Mouse (Mus musculus) neural tube, embryonic 13.5 days (tissue): ENCODE data around the gene Neu1. TPM values are rescaled to one million over a fixed set of nuclear protein-coding genes. Genes with fewer than 3 reads are reported as not detected.

Experiments used
- ATAC-seq: fragments of 200-750 bp; cut with Nextera tagmentation; 2 replicates; pipeline ENCODE4 v1.8.0; 2017; ENCODE audit warnings: low read depth, mild to moderate bottlenecking, moderate TSS enrichment, moderate library complexity
- H3K27ac ChIP-seq: fragments of 300-500 bp; sonication (generic); replicated peaks from 2 replicates; pipeline ENCODE4 v1.5.1; 2015; ENCODE audit warnings: moderate library complexity, mild to moderate bottlenecking, inconsistent platforms
- H3K27me3 ChIP-seq: fragments of 300-500 bp; sonication (generic); 2 replicates; pipeline ENCODE4 v1.6.1; 2015; ENCODE audit warnings: mild to moderate bottlenecking, inconsistent platforms
- H3K36me3 ChIP-seq: fragments of 300-500 bp; sonication (generic); 2 replicates; pipeline ENCODE4 v1.6.1; 2015; ENCODE audit warnings: mild to moderate bottlenecking, inconsistent platforms
- H3K4me1 ChIP-seq: fragments of 300-500 bp; sonication (generic); replicated peaks from 2 replicates; pipeline ENCODE4 v1.6.1; 2015; ENCODE audit warnings: inconsistent platforms
- H3K4me2 ChIP-seq: fragments of 300-500 bp; sonication (generic); 2 replicates; pipeline ENCODE4 v1.6.1; 2015; ENCODE audit warnings: inconsistent platforms, mild to moderate bottlenecking, moderate library complexity
- H3K4me3 ChIP-seq: fragments of 300-500 bp; sonication (generic); 2 replicates; pipeline ENCODE4 v1.5.1; 2015; ENCODE audit warnings: mild to moderate bottlenecking, inconsistent platforms
- H3K9ac ChIP-seq: fragments of 300-500 bp; sonication (generic); 2 replicates; pipeline ENCODE4 v1.6.1; 2015; ENCODE audit warnings: moderate library complexity, mild to moderate bottlenecking, inconsistent platforms
- H3K9me3 ChIP-seq: fragments of 300-500 bp; sonication (generic); 2 replicates; pipeline ENCODE4 v1.6.1; 2016; ENCODE audit warnings: inconsistent platforms
- WGBS: fragments of 180-500 bp; shearing (Covaris S2); methylation state at CpG from one replicate; pipeline ENCODE4 v1.1.7; 2015; 5-methylcytosine and 5-hydroxymethylcytosine counted together
- polyA plus RNA-seq: library from polyadenylated mRNA; unstranded; fragments of >200 nt; fragmentation: Nextera tagmentation; extraction: Ambion mirVana; gene quantifications from 2 replicates; pipeline ENCODE4 v1.2.1, GENCODE M21; 2015

Neu1 gene
- 30.2 and 30.6 TPM in 2 replicates for polyA plus RNA-seq

DNA sequence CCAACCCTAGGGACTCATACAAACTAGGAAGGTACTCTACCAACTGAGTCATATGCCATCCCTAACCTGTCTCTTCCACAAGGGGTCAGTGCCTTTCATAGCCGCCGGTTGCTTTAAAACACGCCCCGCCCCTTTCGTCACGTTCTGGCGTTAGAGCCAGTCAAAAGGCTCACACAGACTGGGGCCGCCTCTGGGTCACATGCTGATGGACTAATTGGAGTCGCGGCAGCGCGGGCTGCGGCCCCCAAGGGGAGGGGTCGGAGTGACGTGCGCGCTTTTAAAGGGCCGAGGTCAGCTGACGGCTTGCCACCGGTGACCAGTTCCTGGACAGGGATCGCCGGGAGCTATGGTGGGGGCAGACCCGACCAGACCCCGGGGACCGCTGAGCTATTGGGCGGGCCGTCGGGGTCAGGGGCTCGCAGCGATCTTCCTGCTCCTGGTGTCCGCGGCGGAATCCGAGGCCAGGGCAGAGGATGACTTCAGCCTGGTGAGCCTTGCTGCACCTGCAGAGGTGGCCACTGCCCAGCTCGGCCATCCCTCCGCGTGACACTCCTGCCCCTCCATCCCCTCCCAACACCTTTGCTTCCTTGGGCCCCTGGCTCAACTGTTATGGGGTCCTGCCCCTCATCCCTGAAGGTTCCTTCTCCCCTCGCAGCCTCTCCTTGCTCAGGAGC is at the start of gene Neu1:
Gene Neu1, plus strand, starts transcription at position 193 of the 674 bp plus-strand sequence.
- Histone ChIP-seq H3K4me3 (peak within 1 kb of the TSS; percentile 68), H3K36me3 (peaks cover 20% of the 10 kb centered on the region), H3K4me1 (peaks cover 12% of the 10 kb centered on the region), H3K27ac (peak within 1 kb of the TSS; percentile 71), H3K27me3 (no peaks in the 10 kb centered on the region), H3K9ac (peak within 1 kb of the TSS; percentile 84), H3K9me3 (no peaks in the 10 kb centered on the region), H3K4me2 (peak within 1 kb of the TSS; percentile 92)
- peak; percentile 97 for ATAC-seq
- under 1% methylated on average over 36 of the region's 38 CpGs for WGBS

DNA sequence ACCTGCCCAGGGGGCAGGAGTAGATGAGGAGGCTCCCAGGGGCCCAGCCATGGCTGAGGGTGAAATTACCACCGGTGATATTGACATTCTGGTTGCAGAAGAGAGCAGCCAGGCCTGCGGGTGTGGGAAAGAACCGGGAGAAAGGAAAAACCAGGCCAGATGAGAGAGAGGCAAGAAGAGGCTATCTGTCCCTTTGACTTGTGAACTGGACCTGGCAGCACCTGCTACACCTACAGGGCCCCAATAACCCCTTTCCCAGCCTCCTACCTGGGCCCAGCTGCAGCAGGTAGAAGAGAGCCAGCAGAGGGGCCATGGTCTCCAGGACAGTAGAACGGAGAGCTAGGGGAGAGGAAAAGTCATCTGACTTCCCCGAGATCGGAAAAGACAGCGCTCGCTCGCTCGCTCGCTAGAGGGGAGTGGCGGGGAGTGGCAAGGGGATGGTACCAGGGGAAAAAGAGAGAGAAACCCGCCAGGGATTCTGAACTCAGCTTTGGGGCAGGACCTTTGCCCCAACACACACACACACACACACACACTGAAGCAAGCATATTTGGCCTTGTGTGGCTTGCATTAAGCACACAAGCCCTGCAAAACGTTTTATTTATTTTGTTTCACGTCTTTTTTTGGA is 49.3 kb upstream of the Neu1 start, which contains the start of gene Gm20547:
Gene Gm20547, minus strand, starts transcription at position 360 of the 628 bp plus-strand sequence.
- H3K9ac ChIP-seq: peak within 1 kb of the TSS; percentile 45; the same call in 1 of the 2 replicates
- H3K27ac ChIP-seq: no peak within 1 kb of the TSS
- H3K36me3 ChIP-seq: no peaks in the 10 kb centered on the region
- WGBS: 9% methylated on average over 15 of the region's 15 CpGs
- no peak for ATAC-seq
- H3K27me3 ChIP-seq: peaks cover 12% of the 10 kb centered on the region
- H3K4me1 ChIP-seq: no peaks in the 10 kb centered on the region
- H3K4me3 ChIP-seq: no peak within 1 kb of the TSS
- no peaks in the 10 kb centered on the region for H3K9me3 ChIP-seq
- peak within 1 kb of the TSS; percentile 22; the same call in 1 of the 2 replicates for H3K4me2 ChIP-seq

DNA sequence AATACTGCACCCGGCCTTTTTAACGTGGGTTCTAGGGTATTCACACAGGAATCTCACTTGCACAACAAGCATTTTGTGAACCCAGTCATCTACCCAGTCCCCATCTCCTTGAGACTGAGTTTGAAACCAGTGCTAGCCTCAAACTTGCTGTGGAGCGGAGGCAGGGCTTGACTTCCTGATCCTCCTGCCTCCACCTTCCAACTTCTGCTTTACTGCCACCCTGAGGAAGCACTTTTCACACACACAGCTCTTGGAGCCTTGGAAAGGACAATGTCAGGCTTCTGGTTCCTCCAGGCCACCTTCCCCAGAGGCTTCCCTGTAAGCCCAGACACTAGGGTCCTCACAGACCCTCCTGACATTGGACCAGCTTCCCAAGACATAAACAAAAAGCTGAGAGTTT is 47.7 kb upstream of the Neu1 start:
- no peak overlapping the region for H3K4me3 ChIP-seq
- H3K4me1 ChIP-seq: no peaks in the 10 kb centered on the region
- WGBS: 68% methylated on average over 3 of the region's 3 CpGs
- H3K9ac ChIP-seq: no peak overlapping the region
- no peak for ATAC-seq
- no peak overlapping the region for H3K27ac ChIP-seq
- H3K27me3 ChIP-seq: peaks cover 12% of the 10 kb centered on the region
- H3K9me3 ChIP-seq: no peaks in the 10 kb centered on the region
- no peaks in the 10 kb centered on the region for H3K36me3 ChIP-seq
- no peak overlapping the region for H3K4me2 ChIP-seq

DNA sequence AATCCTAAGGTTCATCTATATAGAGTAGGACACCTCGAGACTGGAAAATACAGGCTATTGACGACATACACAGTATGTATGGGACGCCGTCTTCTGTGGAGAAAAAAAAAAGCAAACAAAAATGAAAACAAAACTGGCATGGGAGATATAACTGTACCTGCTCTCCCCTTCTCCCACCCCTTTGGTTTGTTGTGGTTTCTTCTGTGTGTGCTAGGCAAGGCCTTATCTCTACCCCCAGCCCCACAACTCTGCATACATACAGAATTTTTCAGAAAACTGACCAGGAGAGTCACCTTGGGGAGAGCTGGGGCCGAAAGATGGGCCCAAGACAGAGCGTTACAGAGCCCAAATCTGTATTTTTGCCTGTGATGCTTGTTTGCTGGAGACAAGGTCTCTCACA is 46.3 kb upstream of the Neu1 start:
- H3K36me3 ChIP-seq: no peaks in the 10 kb centered on the region
- no peak overlapping the region for H3K27ac ChIP-seq
- 86% methylated on average over 6 of the region's 6 CpGs for WGBS
- H3K9ac ChIP-seq: no peak overlapping the region
- H3K9me3 ChIP-seq: no peaks in the 10 kb centered on the region
- H3K27me3 ChIP-seq: peaks cover 12% of the 10 kb centered on the region
- no peak overlapping the region for H3K4me3 ChIP-seq
- no peaks in the 10 kb centered on the region for H3K4me1 ChIP-seq
- H3K4me2 ChIP-seq: no peak overlapping the region
- ATAC-seq: no peak

DNA sequence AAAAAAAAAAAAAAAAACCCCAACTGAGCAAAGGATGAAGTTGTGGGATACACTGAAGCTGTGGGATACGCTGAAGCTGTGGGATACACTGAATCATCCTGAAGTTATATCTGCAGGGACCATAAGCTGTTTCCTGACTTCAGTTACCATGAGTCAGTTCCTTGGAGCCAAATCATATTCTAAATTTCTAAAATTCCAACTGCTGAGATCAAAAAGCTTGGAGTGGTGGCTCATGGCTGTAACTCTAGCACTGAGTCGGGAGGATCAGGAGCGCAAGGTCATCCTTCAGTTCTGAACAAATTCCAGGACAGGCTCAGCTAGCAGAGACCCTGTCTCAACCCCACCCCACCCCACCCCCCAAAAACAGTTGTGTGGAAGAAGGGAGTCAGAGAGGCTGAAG is 45.4 kb upstream of the Neu1 start:
- WGBS: 90% methylated on average over 3 of the region's 3 CpGs
- Histone ChIP-seq H3K9ac (no peak overlapping the region), H3K9me3 (no peaks in the 10 kb centered on the region), H3K4me2 (no peak overlapping the region), H3K4me3 (no peak overlapping the region), H3K36me3 (no peaks in the 10 kb centered on the region), H3K27ac (no peak overlapping the region), H3K4me1 (no peaks in the 10 kb centered on the region), H3K27me3 (peaks cover 12% of the 10 kb centered on the region)
- no peak for ATAC-seq

DNA sequence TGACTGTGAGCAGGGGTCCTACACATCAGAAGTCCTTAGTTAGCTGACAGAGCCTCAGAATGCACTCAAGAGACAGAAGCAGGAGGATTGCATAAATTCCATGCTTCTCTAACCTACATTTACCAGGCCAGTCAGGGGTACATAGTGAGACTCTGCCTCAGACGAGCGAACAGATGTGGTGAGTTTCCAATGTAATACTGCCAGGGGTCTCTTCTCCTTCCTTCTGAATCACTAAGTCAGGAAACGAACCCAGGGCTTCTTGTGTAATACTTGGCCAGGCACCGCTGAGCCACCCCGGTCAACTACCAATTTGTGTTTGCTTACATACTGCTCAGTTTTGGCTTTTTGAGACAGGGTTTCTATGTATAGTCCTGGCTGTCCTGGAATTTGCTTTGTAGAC is 43.1 kb upstream of the Neu1 start:
- no peaks in the 10 kb centered on the region for H3K36me3 ChIP-seq
- ATAC-seq: no peak
- H3K4me1 ChIP-seq: no peaks in the 10 kb centered on the region
- no peak overlapping the region for H3K9ac ChIP-seq
- H3K27me3 ChIP-seq: no peaks in the 10 kb centered on the region
- H3K27ac ChIP-seq: no peak overlapping the region
- WGBS: 88% methylated on average over 5 of the region's 5 CpGs
- H3K4me3 ChIP-seq: no peak overlapping the region
- H3K9me3 ChIP-seq: no peaks in the 10 kb centered on the region
- no peak overlapping the region for H3K4me2 ChIP-seq

DNA sequence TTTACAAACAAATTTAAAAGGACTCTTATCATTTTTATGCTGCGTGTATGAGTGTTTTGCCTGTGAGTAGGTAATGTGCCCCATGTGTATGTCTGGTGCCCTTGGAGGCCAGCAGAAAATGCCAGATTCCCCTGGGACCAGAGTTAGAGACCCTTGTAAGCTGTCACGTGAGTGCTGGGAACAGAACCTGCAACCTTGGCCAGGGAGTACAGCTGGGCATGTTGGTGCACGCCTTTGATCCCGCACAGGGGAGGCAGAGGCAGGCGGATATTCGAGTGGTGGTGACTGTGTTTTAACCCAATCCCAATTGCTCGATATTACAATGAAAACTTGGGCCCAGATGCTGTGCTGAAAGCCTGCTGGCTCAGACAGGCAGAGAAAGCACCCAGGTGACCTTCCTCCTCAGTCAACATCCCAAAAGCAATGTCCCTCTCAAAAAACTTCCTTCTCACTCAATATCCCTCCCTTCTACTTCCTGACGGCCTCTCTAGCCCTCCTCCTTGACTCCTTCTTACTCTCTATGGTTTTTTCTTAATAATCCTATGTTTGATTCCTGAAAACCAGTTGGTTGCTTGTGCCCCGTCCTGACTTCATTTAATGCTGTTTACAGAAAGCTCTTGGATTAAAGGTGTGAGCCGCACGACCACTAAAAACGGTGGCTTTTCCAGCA is 40.8 kb upstream of the Neu1 start:
- Histone ChIP-seq H3K4me2 (no peak overlapping the region), H3K4me1 (peaks cover 8% of the 10 kb centered on the region), H3K27me3 (no peaks in the 10 kb centered on the region), H3K4me3 (no peak overlapping the region), H3K36me3 (no peaks in the 10 kb centered on the region), H3K9me3 (no peaks in the 10 kb centered on the region), H3K9ac (no peak overlapping the region), H3K27ac (no peak overlapping the region)
- WGBS: 91% methylated on average over 12 of the region's 12 CpGs
- no peak for ATAC-seq

DNA sequence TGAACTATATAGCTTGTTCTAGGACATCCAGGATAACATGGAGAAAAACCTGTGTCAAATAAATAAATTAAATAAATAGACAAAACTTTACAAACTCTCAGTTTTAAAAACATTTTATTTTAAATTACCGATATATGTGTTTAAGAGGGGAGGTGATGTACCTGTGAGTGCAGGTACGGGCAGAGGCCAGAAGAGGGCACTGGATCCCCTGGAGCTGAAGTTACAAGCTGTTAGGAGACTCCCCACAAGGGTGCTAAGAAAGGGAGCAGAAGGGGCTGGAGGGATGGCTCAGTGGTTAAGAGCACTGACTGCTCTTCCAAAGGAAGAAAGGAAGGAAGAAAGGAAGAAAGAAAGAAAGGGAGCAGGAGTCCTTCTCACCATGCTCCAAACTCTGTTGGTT is 39.7 kb upstream of the Neu1 start:
- 98% methylated on average over 2 of the region's 2 CpGs for WGBS
- H3K9ac ChIP-seq: no peak overlapping the region
- no peaks in the 10 kb centered on the region for H3K9me3 ChIP-seq
- ATAC-seq: no peak
- no peaks in the 10 kb centered on the region for H3K27me3 ChIP-seq
- H3K4me1 ChIP-seq: peaks cover 20% of the 10 kb centered on the region
- H3K36me3 ChIP-seq: peaks cover 7% of the 10 kb centered on the region
- no peak overlapping the region for H3K4me2 ChIP-seq
- no peak overlapping the region for H3K4me3 ChIP-seq
- no peak overlapping the region for H3K27ac ChIP-seq

DNA sequence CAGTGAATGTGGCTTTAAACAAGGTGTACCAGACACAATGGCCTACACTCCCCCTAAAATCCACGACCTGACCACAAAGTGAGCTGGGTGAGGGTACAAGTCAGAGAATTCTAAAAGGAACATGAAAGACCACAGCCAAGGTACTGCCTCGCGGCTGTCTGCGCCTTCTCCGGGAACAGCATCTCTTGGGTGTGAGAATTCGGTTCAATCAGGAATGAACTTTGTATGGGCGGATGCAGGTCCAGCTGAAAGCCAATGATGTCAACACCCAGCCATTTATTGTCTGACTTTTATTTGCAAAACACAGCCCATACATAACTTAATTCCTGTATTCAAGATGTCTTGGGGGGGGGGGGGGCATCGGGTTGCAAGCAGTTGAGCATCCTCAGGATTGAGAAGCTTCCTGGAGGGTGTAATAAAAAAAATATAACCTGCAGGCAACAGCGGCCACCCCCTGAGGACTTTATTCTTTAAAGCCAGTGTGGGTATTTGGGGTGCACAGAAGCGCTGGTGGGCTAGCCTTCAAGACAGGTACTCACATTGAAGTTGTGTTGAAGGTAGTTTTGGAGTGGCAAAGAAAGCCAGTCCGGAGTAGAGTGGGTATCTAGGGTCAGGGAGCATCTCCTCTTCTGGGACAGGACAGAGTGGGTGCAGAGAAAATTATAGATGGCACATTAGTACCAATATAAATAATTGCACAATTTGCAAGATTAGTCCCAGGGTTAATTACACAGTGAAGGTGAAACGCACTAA is 37.8 kb upstream of the Neu1 start:
- peak overlapping the region; percentile 80 for H3K4me3 ChIP-seq
- 71% methylated on average over 12 of the region's 12 CpGs for WGBS
- peak overlapping the region; percentile 88 for H3K27ac ChIP-seq
- peaks cover 36% of the 10 kb centered on the region for H3K4me1 ChIP-seq
- no peaks in the 10 kb centered on the region for H3K9me3 ChIP-seq
- ATAC-seq: no peak
- no peaks in the 10 kb centered on the region for H3K27me3 ChIP-seq
- peak overlapping the region; percentile 94 for H3K4me2 ChIP-seq
- peaks cover 8% of the 10 kb centered on the region for H3K36me3 ChIP-seq
- H3K9ac ChIP-seq: peak overlapping the region; percentile 93

DNA sequence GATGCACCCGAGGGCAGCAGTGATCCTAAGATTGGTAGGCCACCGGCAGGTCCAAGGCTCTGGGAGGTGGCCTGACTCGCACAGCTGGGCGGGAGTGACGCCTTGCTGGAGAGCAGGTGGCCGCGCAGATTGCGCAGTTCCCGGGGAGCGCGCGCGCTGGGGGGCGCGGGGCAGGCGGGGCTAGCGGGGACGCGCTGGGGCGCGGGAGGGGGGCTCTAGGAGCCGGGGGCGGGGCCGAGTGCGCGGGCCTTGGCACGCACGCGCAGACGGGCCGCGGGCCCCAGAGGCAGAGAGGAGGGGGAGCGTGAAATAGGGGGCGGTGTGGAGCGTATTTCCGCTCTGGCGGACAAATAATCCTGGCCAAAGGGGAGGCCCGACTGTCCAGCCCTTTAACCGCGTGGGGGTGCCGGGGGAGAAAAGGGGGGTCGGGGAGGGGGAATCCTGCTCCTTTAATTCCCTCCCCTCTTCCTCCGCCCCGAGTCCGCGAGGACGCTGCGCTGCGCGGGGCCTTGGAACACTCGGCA is 36.9 kb upstream of the Neu1 start:
- Histone ChIP-seq H3K27me3 (no peaks in the 10 kb centered on the region), H3K4me1 (peaks cover 36% of the 10 kb centered on the region), H3K4me3 (peak overlapping the region; percentile 80), H3K4me2 (peak overlapping the region; percentile 94), H3K27ac (peak overlapping the region; percentile 95), H3K9me3 (no peaks in the 10 kb centered on the region), H3K9ac (peak overlapping the region; percentile 93), H3K36me3 (peaks cover 8% of the 10 kb centered on the region)
- WGBS: under 1% methylated on average over 27 of the region's 51 CpGs
- peak; percentile 89 for ATAC-seq

DNA sequence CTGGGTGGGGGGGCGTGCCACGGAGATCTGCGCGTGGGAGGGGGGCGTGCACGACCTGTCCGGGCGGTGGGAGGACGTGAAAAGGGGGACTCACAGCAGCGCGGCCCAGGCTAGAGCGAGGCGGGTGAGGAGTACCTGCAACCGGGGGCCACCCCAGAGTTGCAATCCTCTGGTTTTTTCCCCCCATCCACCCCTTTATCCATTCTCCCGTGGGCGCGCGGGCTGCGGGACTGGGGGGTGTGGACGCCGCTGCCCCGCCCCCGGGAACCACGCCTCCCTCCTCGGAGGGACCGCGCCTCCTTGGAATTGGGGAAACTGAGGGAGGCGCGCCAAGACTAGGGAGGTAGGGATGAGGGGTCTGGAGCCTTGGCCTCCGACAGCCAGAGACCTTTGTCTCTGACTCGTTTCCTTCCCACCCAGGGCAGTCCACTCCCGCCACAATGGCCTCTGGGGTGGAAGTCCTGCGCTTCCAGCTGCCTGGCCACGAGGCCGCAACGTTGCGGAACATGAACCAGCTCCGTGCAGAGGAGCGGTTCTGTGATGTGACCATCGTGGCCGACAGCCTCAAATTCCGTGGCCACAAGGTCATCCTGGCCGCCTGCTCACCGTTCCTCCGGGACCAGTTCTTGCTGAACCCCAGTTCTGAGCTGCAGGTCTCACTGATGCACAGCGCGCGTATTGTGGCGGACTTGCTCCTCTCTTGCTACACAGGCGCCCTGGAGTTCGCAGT is 36.1 kb upstream of the Neu1 start:
- Histone ChIP-seq H3K27ac (peak overlapping the region; percentile 95), H3K4me2 (peak overlapping the region; percentile 94), H3K4me3 (peak overlapping the region; percentile 80), H3K9ac (peak overlapping the region; percentile 93), H3K4me1 (peaks cover 41% of the 10 kb centered on the region), H3K36me3 (peaks cover 8% of the 10 kb centered on the region), H3K27me3 (no peaks in the 10 kb centered on the region), H3K9me3 (no peaks in the 10 kb centered on the region)
- peak; percentile 54 for ATAC-seq
- 7% methylated on average over 49 of the region's 51 CpGs for WGBS
